Mouse (Mus musculus) left cerebral cortex, postnatal 36 days (tissue): ENCODE results near the gene Amhr2. TPM values are rescaled to one million over a fixed set of nuclear protein-coding genes. Genes with fewer than 3 reads are reported as not detected.

Source experiments
- DNase-seq, 2 experiments: peaks; one replicate each; pipeline ENCODE4 v3.0.0; 2021 to 2022; ENCODE audit warnings: low spot score in 2 of 2, mixed read lengths in 1 of 2
- intact Hi-C: fragments of 180-260 bp; cut with DNase I; formaldehyde crosslinking; loops from one replicate; pipeline ENCODE4 v1.15.1; 2025
- total RNA-seq, 2 experiments: library from RNA; stranded (reverse); gene quantifications; 2 replicates each; pipeline ENCODE4 v1.2.3; 2021

Gene Amhr2
- total RNA-seq, 2 experiments from 2014 or later, result 0.99 to 2.3 TPM

GRCm38 (mm10) chr15:102468675-102469370, 23.7 kb downstream of the Amhr2 start:
- DNase-seq, result no peak
- intact Hi-C loops, result no loop called here

- intact Hi-C loops, result loop anchor here (1.0 kb wide), 1 partner anchor 48 kb away; the partner anchor contains the start of gene Tarbp2
These were observed 25.0 kb downstream of the Amhr2 start, which contains the start of gene Pcbp2 for GRCm38 (mm10) chr15:102470183-102470604. Gene Pcbp2 (plus strand): TSS chr15:102470539.

GRCm38 (mm10) chr15:102470605-102471294, 25.6 kb downstream of the Amhr2 start:
- intact Hi-C loops, result loop anchor here (1.0 kb wide), 1 partner anchor 48 kb away; the partner anchor contains the start of gene Tarbp2
- peak; percentile 80 to 82 for DNase-seq

More at GRCm38 (mm10) chr15:102470183-102470604, 25.0 kb downstream of the Amhr2 start, which contains the start of gene Pcbp2:
- DNase-seq, result peak; percentile 96 to 97

- intact Hi-C loops, result no loop called here
- no peak for DNase-seq
These were observed 26.1 kb downstream of the Amhr2 start for GRCm38 (mm10) chr15:102471295-102471645.

GRCm38 (mm10) chr15:102471727-102472126, 26.6 kb downstream of the Amhr2 start:
- intact Hi-C loops, result no loop called here
- DNase-seq, result no peak

GRCm38 (mm10) chr15:102473246-102473645, 28.1 kb downstream of the Amhr2 start:
- no peak for DNase-seq
- intact Hi-C loops, result no loop called here

- intact Hi-C loops, result no loop called here
- DNase-seq, result no peak
These were observed 29.4 kb downstream of the Amhr2 start for GRCm38 (mm10) chr15:102474520-102474919.

- intact Hi-C loops, result no loop called here
- no peak for DNase-seq
These were observed 38.0 kb downstream of the Amhr2 start for GRCm38 (mm10) chr15:102483136-102483535.

- intact Hi-C loops, result no loop called here
- DNase-seq, result no peak
These were observed 40.7 kb downstream of the Amhr2 start for GRCm38 (mm10) chr15:102485853-102486252.

GRCm38 (mm10) chr15:102487664-102488063, 42.5 kb downstream of the Amhr2 start:
- DNase-seq, result no peak
- intact Hi-C loops, result no loop called here

GRCm38 (mm10) chr15:102498322-102498721, 53.2 kb downstream of the Amhr2 start:
- intact Hi-C loops, result no loop called here
- DNase-seq, result no peak

GRCm38 (mm10) chr15:102499370-102499769, 54.2 kb downstream of the Amhr2 start:
- no peak for DNase-seq
- intact Hi-C loops, result no loop called here

- intact Hi-C loops, result no loop called here
- DNase-seq, result no peak
These were observed 54.7 kb downstream of the Amhr2 start for GRCm38 (mm10) chr15:102499851-102500250.

GRCm38 (mm10) chr15:102500479-102500878, 55.3 kb downstream of the Amhr2 start:
- DNase-seq, result no peak
- intact Hi-C loops, result no loop called here

GRCm38 (mm10) chr15:102501084-102501814, 56.1 kb downstream of the Amhr2 start:
- intact Hi-C loops, result no loop called here
- no peak for DNase-seq

- intact Hi-C loops, result no loop called here
- no peak for DNase-seq
These were observed 57.2 kb downstream of the Amhr2 start for GRCm38 (mm10) chr15:102502254-102502840.

GRCm38 (mm10) chr15:102503447-102503846, 58.3 kb downstream of the Amhr2 start, which contains the start of gene Gm10337:
Gene Gm10337 (plus strand): TSS chr15:102503722.
- intact Hi-C loops, result no loop called here
- no peak for DNase-seq
